ENCODE assay signal across 8 mouse cellular contexts in the genomic region with DNA sequence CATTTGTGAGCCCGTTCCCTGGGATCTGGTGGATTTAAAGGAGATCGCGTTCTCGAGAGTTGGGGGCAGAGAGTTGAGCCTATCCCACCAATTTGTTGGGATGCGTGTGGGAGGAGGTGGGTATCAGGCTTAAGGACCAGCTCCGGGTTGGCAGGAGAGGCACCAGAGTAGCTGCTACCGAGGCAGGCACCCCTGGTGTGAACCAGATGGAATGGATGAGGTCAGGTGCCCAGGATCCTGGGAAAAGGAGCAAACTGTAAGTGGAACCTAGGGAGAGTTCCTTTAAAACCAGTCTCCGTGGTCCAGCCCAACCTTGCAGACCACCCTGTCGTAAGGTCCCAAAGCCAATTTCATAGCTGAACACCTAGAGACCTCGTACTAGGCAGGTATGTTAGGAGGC. TPM values are rescaled to one million over a fixed set of nuclear protein-coding genes. Genes with fewer than 3 reads are reported as not detected.
A peak's percentile ranks its signal among the peaks of the same experiment; 100 is the strongest.
DNase-seq lines count a peak whose midpoint lies in the region; ATAC-seq and TF ChIP-seq lines count a peak whose summit lies in the region.

No protein-coding gene starts in this region.

- H3K36me3 ChIP-seq in ES-Bruce4 (ENCODE audit: control insufficient read depth, insufficient read depth, low read length, poor library complexity, severe bottlenecking) = no peaks in the 10 kb centered on the region
- H3K36me3 ChIP-seq in forebrain, embryonic 10.5 days (replicated peaks) = no peaks in the 10 kb centered on the region
- H3K36me3 ChIP-seq in limb, embryonic 13.5 days = no peaks in the 10 kb centered on the region

- 30% methylated on average over 10 of the region's 10 CpGs for WGBS in forebrain, embryonic 10.5 days
- WGBS in limb, embryonic 13.5 days = 9% methylated on average over 10 of the region's 10 CpGs

- 0 out of 2 replicates have a peak overlapping the region, but pooled peaks have one; percentile 40 for H3K9ac ChIP-seq in ES-Bruce4 (ENCODE audit: low read depth, poor library complexity, severe bottlenecking)
- peak overlapping the region; percentile 85 for H3K9ac ChIP-seq in limb, embryonic 13.5 days

- TF ChIP-seq EP300 in ES-Bruce4 (IDR thresholded peaks at IDR 0.05; ENCODE audit: insufficient read depth, low read depth, low read length) = no peak

- no peak for ATAC-seq in limb, embryonic 13.5 days (ENCODE audit: low FRiP score, low read depth)
- ATAC-seq in inflammation-experienced regulatory T-cells, adult 6 months = no peak

- intact Hi-C loops in heart, postnatal 10 days (cut with DNase I) = no loop called here

- DNase-seq in heart, adult 11 months = peak; percentile 85
- DNase-seq in heart, postnatal 10 days = no peak
- no peak for DNase-seq in forebrain, embryonic 10.5 days (ENCODE audit: extremely low spot score, low spot score)
- no peak for DNase-seq in urinary bladder, postnatal 10 days (ENCODE audit: low spot score)
- DNase-seq in left cerebral cortex, adult 8-10 months (ENCODE audit: low spot score in 2 of 2) = no peak

- TF ChIP-seq CTCF in ES-Bruce4 (IDR thresholded peaks at IDR 0.05; ENCODE audit: low read depth, low read length) = no peak

- no peak for TF ChIP-seq POLR2A in ES-Bruce4 (IDR thresholded peaks at IDR 0.05; ENCODE audit: insufficient read depth, low read length)

- no peak overlapping the region for H3K4me3 ChIP-seq in ES-Bruce4 (ENCODE audit: low read depth, low read length)
- peak overlapping the region; percentile 69 for H3K4me3 ChIP-seq in forebrain, embryonic 10.5 days
- peak overlapping the region; percentile 71 for H3K4me3 ChIP-seq in limb, embryonic 13.5 days

- H3K4me2 ChIP-seq in limb, embryonic 13.5 days (replicated peaks) = peak overlapping the region; percentile 84

- H3K27ac ChIP-seq in ES-Bruce4 (ENCODE audit: insufficient read depth, low read length) = no peak overlapping the region
- H3K27ac ChIP-seq in forebrain, embryonic 10.5 days = peak overlapping the region; percentile 89
- H3K27ac ChIP-seq in limb, embryonic 13.5 days = peak overlapping the region; percentile 39; the same call in 1 of the 2 replicates

- H3K4me1 ChIP-seq in ES-Bruce4 (ENCODE audit: control insufficient read depth, insufficient read depth, low read length) = no peaks in the 10 kb centered on the region
- H3K4me1 ChIP-seq in forebrain, embryonic 10.5 days = peaks cover 44% of the 10 kb centered on the region
- H3K4me1 ChIP-seq in limb, embryonic 13.5 days = peaks cover 49% of the 10 kb centered on the region

- no peaks in the 10 kb centered on the region for H3K9me3 ChIP-seq in ES-Bruce4 (replicated peaks; ENCODE audit: control insufficient read depth, insufficient read depth, low read length, poor library complexity, severe bottlenecking)
- H3K9me3 ChIP-seq in forebrain, embryonic 10.5 days = no peaks in the 10 kb centered on the region
- H3K9me3 ChIP-seq in limb, embryonic 13.5 days = no peaks in the 10 kb centered on the region

- H3K27me3 ChIP-seq in ES-Bruce4 (ENCODE audit: control insufficient read depth, insufficient read depth, low read length, poor library complexity, severe bottlenecking) = no peaks in the 10 kb centered on the region
- H3K27me3 ChIP-seq in forebrain, embryonic 10.5 days (ENCODE audit: poor library complexity, severe bottlenecking) = peaks cover 78% of the 10 kb centered on the region
- H3K27me3 ChIP-seq in limb, embryonic 13.5 days = no peaks in the 10 kb centered on the region

RNA-seq across cellular contexts. Expression of gene Scn2b, which starts 1.0 kb away (rescaled TPM):
- 1 to 10 TPM in 1 of 2 experiments, under 1 TPM in 1; 0.79 to 1.1 TPM for total RNA-seq in heart, postnatal 10 days (2021)
- 0.60 and 0.88 TPM in 2 replicates for polyA plus RNA-seq in ES-Bruce4 (2011; ENCODE audit: insufficient read depth, insufficient read length, low read depth, missing spikeins)
- 3.6 and 4.5 TPM in 2 replicates for polyA plus RNA-seq in forebrain, embryonic 10.5 days (2016; fragmentation: Nextera tagmentation; extraction: Ambion mirVana)
- 7.0 and 7.2 TPM in 2 replicates for polyA plus RNA-seq in limb, embryonic 13.5 days (2015; fragmentation: Nextera tagmentation; extraction: Ambion mirVana)
- total RNA-seq in left cerebral cortex, adult 8-10 months (2022) = 100 to 1,000 TPM; 265 to 287 (median 277) TPM
- under 1 TPM in 2 of 3 experiments, not detected in 1; 0.09 to 0.60 TPM for polyA plus RNA-seq in inflammation-experienced regulatory T-cells, adult 6 months (2017; shearing (Covaris generic))

RNA-seq across cellular contexts. Expression of gene Scn4b, which starts 19.6 kb away (rescaled TPM):
- total RNA-seq in heart, postnatal 10 days (2021) = under 1 TPM; 0.20 to 0.22 TPM
- 0.35 and 0.40 TPM in 2 replicates for polyA plus RNA-seq in ES-Bruce4 (2011; ENCODE audit: insufficient read depth, insufficient read length, low read depth, missing spikeins)
- 0.25 and 0.41 TPM in 2 replicates for polyA plus RNA-seq in forebrain, embryonic 10.5 days (2016; fragmentation: Nextera tagmentation; extraction: Ambion mirVana)
- 0.11 and 0.13 TPM in 2 replicates for polyA plus RNA-seq in limb, embryonic 13.5 days (2015; fragmentation: Nextera tagmentation; extraction: Ambion mirVana)
- total RNA-seq in left cerebral cortex, adult 8-10 months (2022) = 100 to 1,000 TPM; 160 to 218 (median 183) TPM
- not detected for polyA plus RNA-seq in inflammation-experienced regulatory T-cells, adult 6 months (2017; shearing (Covaris generic))

RNA-seq across cellular contexts. Expression of gene Jaml, which starts 39.6 kb away (rescaled TPM):
- total RNA-seq in heart, postnatal 10 days (2021) = under 1 TPM; 0.19 to 0.30 TPM
- not detected in 2 replicates for polyA plus RNA-seq in ES-Bruce4 (2011; ENCODE audit: insufficient read depth, insufficient read length, low read depth, missing spikeins)
- polyA plus RNA-seq in forebrain, embryonic 10.5 days (2016; fragmentation: Nextera tagmentation; extraction: Ambion mirVana) = 0.52 and 0.54 TPM in 2 replicates
- 1.2 and 1.5 TPM in 2 replicates for polyA plus RNA-seq in limb, embryonic 13.5 days (2015; fragmentation: Nextera tagmentation; extraction: Ambion mirVana)
- 1 to 10 TPM in 2 of 4 experiments, under 1 TPM in 1, not detected in 1; 0.74 to 1.5 (median 1.4) TPM for total RNA-seq in left cerebral cortex, adult 8-10 months (2022)
- polyA plus RNA-seq in inflammation-experienced regulatory T-cells, adult 6 months (2017; shearing (Covaris generic)) = 10 to 100 TPM in 1 of 3 experiments, 1 to 10 TPM in 2; 2.6 to 11.2 (median 6.3) TPM
